Mouse (Mus musculus): ENCODE data around the gene Gm10375.
A peak's percentile ranks its signal among the peaks of the same experiment; 100 is the strongest.
"Not testable (repeated sequence)": the region's sequence is repeated elsewhere in the genome, so short reads cannot be mapped to it uniquely, and the experiment has no call there.

Gm10375 gene

DNA sequence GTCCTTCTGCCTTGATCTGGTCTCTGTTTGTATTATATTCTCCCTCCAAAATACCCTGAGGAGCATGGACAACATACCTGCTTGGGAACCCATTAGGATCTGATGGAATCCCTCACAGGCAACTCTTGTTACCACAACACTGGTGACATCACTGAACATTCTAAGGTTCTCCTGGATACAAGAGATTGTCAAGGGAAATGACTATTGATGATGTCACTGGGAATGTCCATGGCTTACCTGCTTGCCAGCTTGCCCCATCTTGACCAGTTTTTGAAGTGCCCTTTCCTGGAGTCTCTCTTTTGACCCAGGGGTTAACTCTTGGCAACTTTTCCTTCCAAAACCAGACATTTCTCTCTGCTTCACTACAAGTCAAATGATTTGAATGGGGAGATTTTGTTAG, at the start of gene Gm10375:
Gm10375 (minus strand) TSS at position 101 of the 400 bp plus-strand sequence.
- not testable (repeated sequence) for DNase-seq

DNA sequence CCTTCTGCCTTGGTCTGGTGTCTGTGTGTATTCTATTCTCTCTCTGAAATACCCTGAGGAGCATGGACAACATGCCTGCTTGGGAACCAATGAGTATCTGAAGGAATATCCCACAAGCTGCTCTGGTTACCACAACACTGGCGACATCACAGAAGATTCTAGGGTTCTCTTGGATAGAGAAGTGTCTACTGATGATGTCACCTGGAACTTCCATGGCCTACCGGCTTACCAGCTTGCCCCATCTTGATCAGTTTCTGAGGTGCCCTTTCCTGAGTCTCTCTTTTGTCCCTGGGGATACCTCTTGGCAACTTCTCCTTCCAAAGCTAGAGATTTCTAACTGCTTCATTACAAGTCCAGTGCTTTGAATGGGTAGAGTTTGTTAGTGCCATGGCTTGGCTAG, 28.8 kb downstream of the Gm10375 start, which contains the start of gene Gm17654:
Gm17654 (minus strand) TSS at position 101 of the 400 bp plus-strand sequence.
- DNase-seq, result not testable (repeated sequence)

DNA sequence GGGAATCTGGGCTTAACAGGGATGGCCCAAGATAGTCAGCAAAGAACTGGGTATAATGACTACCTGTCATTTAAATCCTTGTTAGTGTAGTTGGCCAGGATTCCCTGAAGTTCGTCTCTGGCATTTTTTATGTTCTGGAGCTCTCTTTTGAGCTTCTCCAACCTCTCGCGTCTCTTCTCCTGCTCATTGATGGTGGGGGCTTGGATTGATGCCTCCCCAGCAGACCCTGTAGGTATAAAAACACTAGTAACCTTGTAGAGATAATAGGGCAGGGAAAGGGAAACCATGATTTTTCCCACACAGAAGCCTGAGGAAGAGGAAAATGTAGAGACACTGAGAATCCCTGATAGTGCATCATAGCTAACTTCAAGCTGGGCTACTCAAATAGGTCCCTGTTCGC, 29.8 kb downstream of the Gm10375 start:
- DNase-seq, result peak in 1 of 2 experiments; percentile 20
